Mouse (Mus musculus): ENCODE measurements around the gene Ptk6. TPM values are rescaled to one million over a fixed set of nuclear protein-coding genes. Genes with fewer than 3 reads are reported as not detected.

The Ptk6 gene
- polyA plus RNA-seq, 1 experiment from 2014 or later, result 0.05 TPM

GRCm38 (mm10) chr2:181157716-181158302, 44.8 kb downstream of the Ptk6 start:
- no peaks in the 10 kb centered on the region for H3K4me1 ChIP-seq

GRCm38 (mm10) chr2:181157180-181157579, 45.4 kb downstream of the Ptk6 start:
- H3K27ac ChIP-seq, result no peak overlapping the region
- no peak overlapping the region for H3K9ac ChIP-seq
- no peak for ATAC-seq (ENCODE audit: borderline replicate concordance, extremely low read depth, low FRiP score, low TSS enrichment)
- H3K27me3 ChIP-seq, result peaks cover 50% of the 10 kb centered on the region
- 75% methylated on average over 4 of the region's 4 CpGs for WGBS
- H3K4me2 ChIP-seq, result no peak overlapping the region
- H3K4me1 ChIP-seq, result no peaks in the 10 kb centered on the region
- H3K9me3 ChIP-seq, result no peaks in the 10 kb centered on the region
- H3K36me3 ChIP-seq, result no peaks in the 10 kb centered on the region
- H3K4me3 ChIP-seq, result no peak overlapping the region

More at GRCm38 (mm10) chr2:181157716-181158302, 44.8 kb downstream of the Ptk6 start:
- no peaks in the 10 kb centered on the region for H3K36me3 ChIP-seq
- H3K27ac ChIP-seq, result no peak overlapping the region
- H3K4me2 ChIP-seq, result no peak overlapping the region
- H3K9me3 ChIP-seq, result no peaks in the 10 kb centered on the region
- no peak overlapping the region for H3K9ac ChIP-seq
- WGBS, result 63% methylated on average over 6 of the region's 6 CpGs
- no peak for ATAC-seq (ENCODE audit: borderline replicate concordance, extremely low read depth, low FRiP score, low TSS enrichment)
- no peak overlapping the region for H3K4me3 ChIP-seq
- peaks cover 50% of the 10 kb centered on the region for H3K27me3 ChIP-seq

GRCm38 (mm10) chr2:181156248-181157121, 46.1 kb downstream of the Ptk6 start, which contains the start of gene Eef1a2:
TSS of gene Eef1a2 (minus strand) at chr2:181157014.
- Histone ChIP-seq H3K9me3 (no peaks in the 10 kb centered on the region), H3K4me2 (no peak within 1 kb of the TSS), H3K27me3 (peaks cover 50% of the 10 kb centered on the region), H3K4me1 (no peaks in the 10 kb centered on the region), H3K4me3 (no peak within 1 kb of the TSS), H3K36me3 (no peaks in the 10 kb centered on the region), H3K27ac (no peak within 1 kb of the TSS), H3K9ac (no peak within 1 kb of the TSS)
- 2% methylated on average over 55 of the region's 55 CpGs for WGBS
- ATAC-seq (ENCODE audit: borderline replicate concordance, extremely low read depth, low FRiP score, low TSS enrichment), result 0 out of 2 replicates have a peak, but pooled peaks have one; percentile 5

- ATAC-seq (ENCODE audit: borderline replicate concordance, extremely low read depth, low FRiP score, low TSS enrichment), result 0 out of 2 replicates have a peak, but pooled peaks have one; percentile 44
- Histone ChIP-seq H3K27me3 (peaks cover 50% of the 10 kb centered on the region), H3K9ac (no peak overlapping the region), H3K9me3 (no peaks in the 10 kb centered on the region), H3K4me3 (no peak overlapping the region), H3K36me3 (no peaks in the 10 kb centered on the region), H3K4me1 (no peaks in the 10 kb centered on the region), H3K4me2 (no peak overlapping the region), H3K27ac (no peak overlapping the region)
- 57% methylated on average over 4 of the region's 4 CpGs for WGBS
These were observed 46.8 kb downstream of the Ptk6 start for GRCm38 (mm10) chr2:181155801-181156200.

DNA sequence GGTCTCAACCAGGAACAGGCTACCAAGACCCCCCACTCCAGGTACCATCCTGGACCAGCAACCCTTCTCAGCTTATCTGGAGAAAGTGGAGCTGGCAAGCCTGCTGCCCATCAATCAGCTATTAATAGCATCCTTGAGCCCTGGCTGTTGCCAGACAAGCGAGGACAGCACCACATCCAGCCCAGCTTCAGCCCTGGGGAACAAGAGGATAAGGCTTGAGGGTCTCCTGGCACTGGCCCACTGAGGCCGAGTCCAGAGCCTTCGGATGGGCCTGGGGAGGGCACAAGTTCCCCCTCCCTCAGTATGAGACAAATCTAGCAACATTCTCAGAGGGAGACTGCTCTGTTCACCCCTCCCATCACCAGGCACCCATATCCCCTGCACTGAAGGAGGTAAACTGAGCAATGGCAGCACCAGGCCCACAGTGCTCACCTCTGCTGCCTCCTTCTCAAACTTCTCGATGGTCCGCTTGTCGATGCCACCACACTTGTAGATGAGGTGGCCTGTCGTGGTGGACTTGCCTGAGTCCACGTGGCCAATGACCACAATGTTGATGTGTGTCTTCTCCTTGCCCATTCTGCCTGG, 47.7 kb downstream of the Ptk6 start:
- Histone ChIP-seq H3K27me3 (peaks cover 57% of the 10 kb centered on the region), H3K27ac (no peak overlapping the region), H3K4me2 (no peak overlapping the region), H3K4me1 (no peaks in the 10 kb centered on the region), H3K4me3 (no peak overlapping the region), H3K9ac (no peak overlapping the region), H3K9me3 (no peaks in the 10 kb centered on the region), H3K36me3 (no peaks in the 10 kb centered on the region)
- ATAC-seq (ENCODE audit: borderline replicate concordance, extremely low read depth, low FRiP score, low TSS enrichment), result no peak
- WGBS, result 71% methylated on average over 8 of the region's 8 CpGs

DNA sequence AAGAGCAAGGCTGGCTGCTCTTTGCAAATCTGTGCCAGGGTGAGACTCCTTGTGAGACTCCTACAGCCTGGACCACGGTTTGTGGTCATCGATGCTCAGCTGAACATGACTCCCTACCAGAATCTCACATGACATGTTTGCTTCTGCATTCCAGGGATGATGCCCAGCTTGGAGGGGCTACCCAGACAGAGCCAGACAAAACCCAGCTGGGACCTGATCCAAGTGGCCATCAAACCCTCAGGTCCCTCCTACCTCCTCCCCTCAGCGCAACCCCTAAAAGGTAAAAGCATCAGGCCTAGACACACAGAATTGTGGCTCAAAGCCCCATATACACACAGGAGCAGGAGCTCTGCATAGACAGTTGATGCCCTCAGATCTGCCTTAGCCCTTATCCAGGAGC, 48.2 kb downstream of the Ptk6 start:
- Histone ChIP-seq H3K9me3 (no peaks in the 10 kb centered on the region), H3K27me3 (peaks cover 62% of the 10 kb centered on the region), H3K9ac (no peak overlapping the region), H3K4me2 (no peak overlapping the region), H3K36me3 (no peaks in the 10 kb centered on the region), H3K27ac (no peak overlapping the region), H3K4me1 (no peaks in the 10 kb centered on the region), H3K4me3 (no peak overlapping the region)
- 87% methylated on average over 3 of the region's 3 CpGs for whole genome bisulfite sequencing
- no peak for ATAC-seq (ENCODE audit: borderline replicate concordance, extremely low read depth, low FRiP score, low TSS enrichment)

DNA sequence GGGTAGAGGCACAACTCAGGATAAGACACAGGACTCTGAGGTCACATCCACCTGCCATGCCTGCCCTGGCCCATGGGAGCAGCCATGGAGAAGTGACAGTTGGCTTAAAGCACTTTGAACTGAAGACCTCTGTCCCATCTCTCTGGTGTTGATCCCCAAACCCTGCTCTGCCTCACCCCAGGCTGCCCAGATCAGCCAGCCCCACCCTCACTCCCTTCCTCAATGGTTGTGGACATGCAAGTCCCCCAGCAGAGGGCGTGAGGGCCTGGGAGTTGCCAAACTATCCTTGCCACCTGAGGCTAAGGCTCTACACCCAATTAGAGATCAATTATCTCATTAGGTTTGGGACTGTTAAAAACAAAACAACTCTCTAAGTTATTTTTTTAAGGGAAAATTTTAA, 48.8 kb downstream of the Ptk6 start:
- Histone ChIP-seq H3K36me3 (no peaks in the 10 kb centered on the region), H3K4me1 (no peaks in the 10 kb centered on the region), H3K9me3 (no peaks in the 10 kb centered on the region), H3K9ac (no peak overlapping the region), H3K27ac (no peak overlapping the region), H3K27me3 (peaks cover 64% of the 10 kb centered on the region), H3K4me2 (no peak overlapping the region), H3K4me3 (no peak overlapping the region)
- 4% methylated on average over 1 of the region's 1 CpGs for WGBS
- no peak for ATAC-seq (ENCODE audit: borderline replicate concordance, extremely low read depth, low FRiP score, low TSS enrichment)

DNA sequence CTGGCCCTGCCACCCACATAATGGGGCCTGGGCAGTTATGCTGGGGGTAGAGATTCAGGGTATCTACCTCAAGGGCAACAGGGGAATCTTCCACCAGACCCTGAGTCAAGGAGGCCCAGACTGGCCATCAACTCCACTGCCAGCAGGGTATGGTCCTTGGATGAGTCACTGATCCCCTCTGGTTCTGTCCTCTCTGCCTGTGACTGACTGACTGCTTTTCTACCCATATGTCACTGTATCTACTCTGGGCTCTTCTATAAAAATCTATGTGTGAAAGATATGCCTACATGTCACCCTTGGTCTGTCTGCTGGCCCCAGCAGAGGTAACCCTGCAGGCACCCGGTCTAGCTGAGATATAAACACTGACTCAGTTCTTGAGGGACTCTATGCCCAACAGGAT, 49.5 kb downstream of the Ptk6 start:
- Histone ChIP-seq H3K27ac (no peak overlapping the region), H3K4me2 (no peak overlapping the region), H3K36me3 (no peaks in the 10 kb centered on the region), H3K4me1 (peaks cover 5% of the 10 kb centered on the region), H3K9ac (no peak overlapping the region), H3K4me3 (no peak overlapping the region), H3K9me3 (no peaks in the 10 kb centered on the region), H3K27me3 (peaks cover 64% of the 10 kb centered on the region)
- WGBS, result 76% methylated on average over 1 of the region's 1 CpGs
- no peak for ATAC-seq (ENCODE audit: borderline replicate concordance, extremely low read depth, low FRiP score, low TSS enrichment)

- H3K4me3 ChIP-seq, result no peak overlapping the region
- no peaks in the 10 kb centered on the region for H3K9me3 ChIP-seq
- 90% methylated on average over 17 of the region's 17 CpGs for WGBS
- H3K9ac ChIP-seq, result no peak overlapping the region
- no peak for ATAC-seq (ENCODE audit: borderline replicate concordance, extremely low read depth, low FRiP score, low TSS enrichment)
- no peaks in the 10 kb centered on the region for H3K36me3 ChIP-seq
- peaks cover 9% of the 10 kb centered on the region for H3K4me1 ChIP-seq
- H3K4me2 ChIP-seq, result no peak overlapping the region
- H3K27ac ChIP-seq, result no peak overlapping the region
- H3K27me3 ChIP-seq, result peaks cover 63% of the 10 kb centered on the region
These were observed 49.9 kb downstream of the Ptk6 start for GRCm38 (mm10) chr2:181152701-181153100.

DNA sequence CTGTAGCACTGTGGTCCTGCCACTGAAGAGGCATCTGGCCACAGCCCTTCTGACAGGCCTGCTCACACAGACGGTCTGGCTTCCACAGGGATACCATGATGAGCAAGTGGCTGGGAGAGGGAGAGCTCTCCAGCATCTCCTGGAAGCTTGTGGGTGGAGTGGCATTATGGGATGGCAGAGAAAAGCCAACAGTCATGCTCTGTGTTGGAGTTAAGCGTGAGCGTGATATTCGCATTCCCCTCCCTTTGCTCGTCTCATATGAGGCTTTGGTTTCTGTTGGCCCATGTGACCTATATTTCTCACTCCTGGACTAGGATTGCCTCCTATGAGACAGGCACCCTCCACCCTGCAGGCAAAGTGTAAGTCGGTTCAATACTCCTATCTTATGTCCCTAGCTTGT, 52.3 kb downstream of the Ptk6 start:
- Histone ChIP-seq H3K4me3 (no peak overlapping the region), H3K4me2 (no peak overlapping the region), H3K9me3 (no peaks in the 10 kb centered on the region), H3K36me3 (no peaks in the 10 kb centered on the region), H3K4me1 (peaks cover 10% of the 10 kb centered on the region), H3K9ac (no peak overlapping the region), H3K27ac (no peak overlapping the region), H3K27me3 (peaks cover 53% of the 10 kb centered on the region)
- ATAC-seq (ENCODE audit: borderline replicate concordance, extremely low read depth, low FRiP score, low TSS enrichment), result no peak
- WGBS, result 61% methylated on average over 6 of the region's 6 CpGs

GRCm38 (mm10) chr2:181148318-181148955, 54.2 kb downstream of the Ptk6 start:
- Histone ChIP-seq H3K27ac (no peak overlapping the region), H3K9ac (no peak overlapping the region), H3K4me2 (peak overlapping the region; percentile 91), H3K4me1 (peaks cover 10% of the 10 kb centered on the region), H3K36me3 (no peaks in the 10 kb centered on the region), H3K4me3 (peak overlapping the region; percentile 38), H3K27me3 (peaks cover 41% of the 10 kb centered on the region), H3K9me3 (no peaks in the 10 kb centered on the region)
- ATAC-seq (ENCODE audit: borderline replicate concordance, extremely low read depth, low FRiP score, low TSS enrichment), result no peak
- 14% methylated on average over 31 of the region's 31 CpGs for WGBS
